26 mouse cellular contexts compared by ENCODE assay signal in genomic region chr11:119783653-119784052, GRCm38 (mm10).
A peak's percentile ranks its signal among the peaks of the same experiment; 100 is the strongest.
DNase-seq lines count a peak whose midpoint lies in the region; ATAC-seq and TF ChIP-seq lines count a peak whose summit lies in the region.
"Had no signal": no experiment of that assay in that cellular context is flagged by ENCODE, and none has a peak within 500 bp of the region (broad histone marks: within the 10 kb centered on the region; RNA-seq: fewer than 3 reads in every experiment).

No protein-coding gene starts in this region.

- peak overlapping the region; percentile 47 for H3K27ac ChIP-seq in macrophage
- H3K27ac ChIP-seq: embryonic facial prominence, embryonic 10.5 days; embryonic facial prominence, embryonic 13.5 days; forebrain, embryonic 12.5 days; forebrain, embryonic 15.5 days; hindbrain, embryonic 12.5 days; hindbrain, embryonic 15.5 days; intestine, embryonic 15.5 days had no signal

- H3K4me1 ChIP-seq in G1E (ENCODE audit: insufficient read depth, low read depth, low read length): peaks cover 17% of the 10 kb centered on the region
- H3K4me1 ChIP-seq: embryonic facial prominence, embryonic 13.5 days; intestine, embryonic 15.5 days had no signal

- no peak for DNase-seq in G1E (ENCODE audit: low spot score)
- peak; percentile 10 for DNase-seq in MEL-GATA-1-ER (ENCODE audit: extremely low read depth, low read depth)
- DNase-seq in heart, postnatal 4 days: no peak
- no peak for DNase-seq in adrenal gland, adult 2 months
- no peak for DNase-seq in layer of hippocampus, adult 18-20 months (ENCODE audit: low spot score in 2 of 2)
- DNase-seq: adrenal gland, postnatal 14 days; cerebellum, adult 11 months; cerebellum, adult 2 months; cerebellum, adult 9-11 months; cerebellum, postnatal 25 days; embryo, embryonic 11 days; gastrocnemius, postnatal 10 days; gastrocnemius, postnatal 36 days; heart, adult 11 months; heart, postnatal 36 days; kidney, adult 11 months had no signal

- no peaks in the 10 kb centered on the region for H3K79me2 ChIP-seq in macrophage (ENCODE audit: inconsistent target)

- WGBS in macrophage (ENCODE audit: missing documents): 88% methylated on average over 4 of the region's 4 CpGs

- no peaks in the 10 kb centered on the region for H3K9me3 ChIP-seq in G1E (replicated peaks)
- H3K9me3 ChIP-seq: embryonic facial prominence, embryonic 10.5 days; embryonic facial prominence, embryonic 13.5 days; forebrain, embryonic 12.5 days; forebrain, embryonic 15.5 days; hindbrain, embryonic 12.5 days; hindbrain, embryonic 15.5 days; intestine, embryonic 15.5 days had no signal

- no peak for TF ChIP-seq CTCF in G1E (IDR thresholded peaks at IDR 0.05; ENCODE audit: low read depth, low read length)

- H3K27me3 ChIP-seq in G1E (ENCODE audit: insufficient read depth, low read length): no peaks in the 10 kb centered on the region
- H3K27me3 ChIP-seq: embryonic facial prominence, embryonic 13.5 days; forebrain, embryonic 12.5 days; forebrain, embryonic 15.5 days; hindbrain, embryonic 12.5 days; hindbrain, embryonic 15.5 days; intestine, embryonic 15.5 days; Patski had no signal

- ATAC-seq in G1E (ENCODE audit: extremely low read depth, insufficient number of reproducible peaks, low FRiP score, poor library complexity, severe bottlenecking): peak; percentile 60
- ATAC-seq: forebrain, embryonic 15.5 days; intestine, embryonic 15.5 days; Patski had no signal

- peaks cover 89% of the 10 kb centered on the region for H3K36me3 ChIP-seq in G1E (replicated peaks)
- H3K36me3 ChIP-seq in macrophage (ENCODE audit: inconsistent target): no peaks in the 10 kb centered on the region
- H3K36me3 ChIP-seq: forebrain, embryonic 15.5 days; hindbrain, embryonic 12.5 days; hindbrain, embryonic 15.5 days had no signal

- no peak overlapping the region for H3K4me3 ChIP-seq in G1E (ENCODE audit: low read depth, low read length)
- H3K4me3 ChIP-seq in macrophage (ENCODE audit: inconsistent target): no peak overlapping the region
- H3K4me3 ChIP-seq: embryonic facial prominence, embryonic 10.5 days; embryonic facial prominence, embryonic 13.5 days; erythroblast, embryonic 14.5 days; forebrain, embryonic 12.5 days; forebrain, embryonic 15.5 days; hindbrain, embryonic 12.5 days; hindbrain, embryonic 15.5 days; intestine, embryonic 15.5 days had no signal
